Comparison of ENCODE assay signal across 15 mouse cellular contexts in genomic region chr16:18130705-18131104, GRCm38 (mm10). TPM values are rescaled to one million over a fixed set of nuclear protein-coding genes. Genes with fewer than 3 reads are reported as not detected.
DNase-seq lines count a peak whose midpoint lies in the region; ATAC-seq lines count a peak whose summit lies in the region.
"Had no signal": no experiment of that assay in that cellular context is flagged by ENCODE, and none has a peak within 500 bp of the region (broad histone marks: within the 10 kb centered on the region; RNA-seq: fewer than 3 reads in every experiment).

No protein-coding gene starts in this region.

- no peak overlapping the region for H3K9ac ChIP-seq in hindbrain, embryonic 15.5 days
- H3K9ac ChIP-seq in hindbrain, embryonic 11.5 days (ENCODE audit: low read depth, low read length), result no peak overlapping the region
- no peak overlapping the region for H3K9ac ChIP-seq in hindbrain, embryonic 16.5 days (ENCODE audit: low read depth, low read length)
- H3K9ac ChIP-seq: heart, embryonic 15.5 days; liver, embryonic 12.5 days had no signal

- peak overlapping the region; percentile 20; the same call in 1 of the 2 replicates for H3K27ac ChIP-seq in hindbrain, embryonic 15.5 days (replicated peaks)
- H3K27ac ChIP-seq in hindbrain, embryonic 11.5 days (ENCODE audit: low read depth, low read length), result no peak overlapping the region
- peak overlapping the region; percentile 42; the same call in 1 of the 2 replicates for H3K27ac ChIP-seq in hindbrain, embryonic 16.5 days (ENCODE audit: low read depth, low read length)
- H3K27ac ChIP-seq: heart, embryonic 15.5 days; liver, embryonic 12.5 days; stomach, postnatal 0 days had no signal

- no peak for DNase-seq in hindbrain, embryonic 11.5 days (ENCODE audit: low spot score)
- peak; percentile 72 for DNase-seq in right cerebral cortex, postnatal 4 days
- no peak for DNase-seq in right cerebral cortex, postnatal 36 days (ENCODE audit: low spot score in 2 of 2)
- DNase-seq in gastrocnemius, postnatal 36 days, result no peak
- DNase-seq in embryo, embryonic 10.5 days (ENCODE audit: low spot score), result no peak
- DNase-seq: gastrocnemius, postnatal 25 days; lung, postnatal 14 days; spleen, adult 18-20 months; thymus, postnatal 4 days had no signal

- no peak overlapping the region for H3K4me3 ChIP-seq in hindbrain, embryonic 15.5 days
- H3K4me3 ChIP-seq in hindbrain, embryonic 11.5 days (ENCODE audit: low read depth, low read length), result no peak overlapping the region
- H3K4me3 ChIP-seq in hindbrain, embryonic 16.5 days (ENCODE audit: low read length), result no peak overlapping the region
- H3K4me3 ChIP-seq: heart, embryonic 15.5 days; liver, embryonic 12.5 days had no signal

- no peaks in the 10 kb centered on the region for H3K9me3 ChIP-seq in hindbrain, embryonic 15.5 days
- H3K9me3 ChIP-seq in hindbrain, embryonic 11.5 days (ENCODE audit: control insufficient read depth, low read length), result no peaks in the 10 kb centered on the region
- no peaks in the 10 kb centered on the region for H3K9me3 ChIP-seq in hindbrain, embryonic 16.5 days (ENCODE audit: control insufficient read depth, low read length)
- H3K9me3 ChIP-seq: heart, embryonic 15.5 days; liver, embryonic 12.5 days had no signal

- H3K36me3 ChIP-seq in hindbrain, embryonic 15.5 days, result no peaks in the 10 kb centered on the region; the same call in 1 of the 2 replicates
- H3K36me3 ChIP-seq in hindbrain, embryonic 11.5 days (ENCODE audit: control insufficient read depth, insufficient read depth, low read length), result no peaks in the 10 kb centered on the region
- H3K36me3 ChIP-seq in hindbrain, embryonic 16.5 days (ENCODE audit: control insufficient read depth, insufficient read depth, low read length), result no peaks in the 10 kb centered on the region
- H3K36me3 ChIP-seq: heart, embryonic 15.5 days; liver, embryonic 12.5 days had no signal

- no peaks in the 10 kb centered on the region for H3K27me3 ChIP-seq in hindbrain, embryonic 15.5 days
- H3K27me3 ChIP-seq in hindbrain, embryonic 11.5 days (ENCODE audit: control insufficient read depth, insufficient read depth, low read length), result peaks cover 32% of the 10 kb centered on the region
- no peaks in the 10 kb centered on the region; the same call in 1 of the 2 replicates for H3K27me3 ChIP-seq in hindbrain, embryonic 16.5 days (replicated peaks; ENCODE audit: control insufficient read depth, insufficient read depth, low read length)

- peaks cover 42% of the 10 kb centered on the region for H3K4me1 ChIP-seq in hindbrain, embryonic 15.5 days (replicated peaks)
- peaks cover 6% of the 10 kb centered on the region; the same call in 1 of the 2 replicates for H3K4me1 ChIP-seq in hindbrain, embryonic 11.5 days (replicated peaks; ENCODE audit: control insufficient read depth, insufficient read depth, low read length)
- H3K4me1 ChIP-seq in hindbrain, embryonic 16.5 days (ENCODE audit: control insufficient read depth, insufficient read depth, low read depth, low read length), result peaks cover 29% of the 10 kb centered on the region

- no peak for ATAC-seq in hindbrain, embryonic 15.5 days (ENCODE audit: low FRiP score, low read depth)
- no peak for ATAC-seq in hindbrain, embryonic 11.5 days (ENCODE audit: low FRiP score)
- ATAC-seq in hindbrain, embryonic 16.5 days, result no peak
- ATAC-seq: inflammation-experienced regulatory T-cells, adult 6 months; liver, embryonic 12.5 days had no signal

- intact Hi-C loops in gastrocnemius, postnatal 36 days (cut with DNase I), result no loop called here

- peak overlapping the region; percentile 9; the same call in 1 of the 2 replicates for H3K4me2 ChIP-seq in hindbrain, embryonic 15.5 days
- no peak overlapping the region for H3K4me2 ChIP-seq in hindbrain, embryonic 11.5 days (replicated peaks; ENCODE audit: low read depth, low read length)
- peak overlapping the region; percentile 27; the same call in 1 of the 2 replicates for H3K4me2 ChIP-seq in hindbrain, embryonic 16.5 days (ENCODE audit: low read length)
- H3K4me2 ChIP-seq: heart, embryonic 15.5 days; liver, embryonic 12.5 days had no signal

RNA-seq across cellular contexts. Expression of gene Rtn4r, which starts 3.3 kb away (rescaled TPM):
- polyA plus RNA-seq in hindbrain, embryonic 15.5 days (2015; fragmentation: Nextera tagmentation; extraction: Ambion mirVana), result 24.7 and 25.5 TPM in 2 replicates
- polyA plus RNA-seq in hindbrain, embryonic 11.5 days (2014; fragmentation: Nextera tagmentation; extraction: Ambion mirVana), result 3.3 and 3.4 TPM in 2 replicates
- polyA plus RNA-seq in hindbrain, embryonic 16.5 days (2015; fragmentation: Nextera tagmentation; extraction: Ambion mirVana), result 15.6 and 24.3 TPM in 2 replicates
- total RNA-seq in gastrocnemius, postnatal 36 days (2021), result under 1 TPM in 1 of 2 experiments, not detected in 1; 0.17 TPM
- polyA plus RNA-seq: inflammation-experienced regulatory T-cells, adult 6 months had no signal

RNA-seq across cellular contexts. Expression of gene Prodh, which starts 40.7 kb away (rescaled TPM):
- 4.3 and 4.9 TPM in 2 replicates for polyA plus RNA-seq in hindbrain, embryonic 15.5 days (2015; fragmentation: Nextera tagmentation; extraction: Ambion mirVana)
- 7.8 and 8.3 TPM in 2 replicates for polyA plus RNA-seq in hindbrain, embryonic 11.5 days (2014; fragmentation: Nextera tagmentation; extraction: Ambion mirVana)
- 5.7 and 6.8 TPM in 2 replicates for polyA plus RNA-seq in hindbrain, embryonic 16.5 days (2015; fragmentation: Nextera tagmentation; extraction: Ambion mirVana)
- 10 to 100 TPM in 1 of 2 experiments, 1 to 10 TPM in 1; 8.5 to 13.3 TPM for total RNA-seq in gastrocnemius, postnatal 36 days (2021)
